Mouse (Mus musculus): ENCODE results near the gene Zfp937.
"Not testable (repeated sequence)": the region's sequence is repeated elsewhere in the genome, so short reads cannot be mapped to it uniquely, and the experiment has no call there.

Zfp937 gene

DNA sequence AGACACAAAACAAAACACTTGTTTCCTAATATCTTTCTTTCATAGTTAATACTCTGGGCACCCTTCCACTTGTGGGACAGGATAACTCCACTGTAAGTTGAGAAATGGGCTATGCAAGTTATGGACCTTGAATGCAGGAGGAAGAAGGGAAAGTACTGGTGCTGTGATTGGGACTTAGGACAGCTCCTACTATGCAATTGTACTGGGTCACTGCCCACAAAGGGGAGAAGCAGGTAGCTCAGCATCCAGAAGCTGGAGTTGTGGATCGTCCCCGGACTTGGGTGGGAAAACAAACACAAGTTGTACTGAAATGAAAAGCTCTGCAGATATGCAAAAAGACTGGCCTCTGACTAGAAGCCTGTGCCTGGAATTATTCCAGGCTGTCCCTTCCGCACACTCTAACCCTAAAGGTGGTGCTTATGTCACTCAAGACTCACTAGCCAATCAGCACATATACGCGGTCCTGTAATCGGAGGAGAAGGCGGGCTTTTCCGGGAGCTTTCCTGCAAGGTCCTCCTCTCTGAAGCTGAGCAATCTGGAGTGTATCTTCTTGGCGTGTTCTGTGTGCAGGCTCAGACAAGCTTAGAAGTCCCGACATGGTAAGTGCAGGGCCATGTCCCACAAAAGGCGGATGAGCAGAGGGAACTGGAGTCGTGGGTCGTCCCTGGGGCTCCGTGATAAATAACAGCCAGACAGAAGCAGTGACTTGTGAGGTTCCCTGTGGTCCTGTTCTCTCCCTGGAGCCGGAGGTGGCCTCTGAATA is at the start of gene Zfp937:
Gene Zfp937, plus strand, starts transcription at position 474 of the 763 bp plus-strand sequence.
- DNase-seq (ENCODE audit: low spot score in 2 of 2): peak; percentile 73 to 90

DNA sequence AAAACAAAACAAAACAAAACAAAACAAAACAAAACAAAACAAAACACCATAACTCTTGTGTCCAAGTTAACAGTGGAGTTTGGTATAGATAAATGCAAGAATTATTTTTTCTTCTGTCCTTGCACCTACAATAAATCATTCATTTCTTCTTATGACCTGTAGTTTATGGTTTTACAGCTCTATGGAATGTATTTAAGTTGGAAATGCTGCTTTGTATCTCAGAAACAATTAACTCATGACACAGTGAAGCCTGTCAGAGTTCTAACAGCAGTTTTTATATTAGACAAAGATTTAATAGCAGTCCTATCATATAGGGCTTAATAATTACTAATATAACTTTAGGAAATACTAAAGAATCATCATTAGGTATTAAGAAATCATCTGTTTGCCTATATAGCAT is 44.0 kb upstream of the Zfp937 start:
- DNase-seq (ENCODE audit: low spot score in 2 of 2): no peak

DNA sequence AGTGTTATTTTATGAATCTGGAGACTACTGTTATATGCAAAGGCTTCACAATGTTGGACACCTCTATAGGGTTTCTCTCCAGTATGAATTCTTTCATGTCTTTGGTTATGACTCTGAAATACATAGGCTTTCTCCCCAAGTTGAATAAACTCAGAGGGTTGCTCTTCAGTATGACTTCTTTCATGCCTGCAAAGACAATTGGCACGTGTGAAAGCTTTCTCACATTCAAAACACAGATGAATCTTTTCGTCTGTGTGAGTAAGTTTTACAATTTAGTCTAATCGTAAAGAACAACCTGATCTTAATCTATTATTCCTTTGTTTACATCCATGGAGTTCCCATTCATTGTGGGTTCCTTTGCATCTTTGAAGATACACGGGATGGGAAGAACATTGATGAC is 38.3 kb upstream of the Zfp937 start, which contains the start of gene Gm10770:
Gene Gm10770, minus strand, starts transcription at position 101 of the 400 bp plus-strand sequence.
- DNase-seq (ENCODE audit: low spot score in 2 of 2): not testable (repeated sequence)

DNA sequence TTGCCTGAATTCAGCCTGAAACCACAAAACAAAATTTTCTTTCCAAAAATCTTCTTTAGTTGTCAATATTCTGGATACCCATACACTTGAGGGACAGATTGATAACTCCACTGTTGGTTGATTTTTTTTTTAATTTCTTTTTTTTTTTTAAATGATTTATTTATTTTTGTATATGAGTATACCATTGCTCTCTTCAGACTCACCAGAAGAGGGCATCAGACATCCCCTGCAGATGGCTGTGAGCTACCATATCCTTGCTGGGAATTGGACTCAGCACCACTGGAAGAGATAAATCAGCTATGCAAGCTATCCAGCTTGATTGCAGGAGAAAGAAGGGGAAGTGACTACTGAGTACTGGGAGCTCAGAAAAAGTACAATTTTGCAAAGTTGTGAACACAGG is 36.8 kb upstream of the Zfp937 start:
- DNase-seq (ENCODE audit: low spot score in 2 of 2): not testable (repeated sequence)

DNA sequence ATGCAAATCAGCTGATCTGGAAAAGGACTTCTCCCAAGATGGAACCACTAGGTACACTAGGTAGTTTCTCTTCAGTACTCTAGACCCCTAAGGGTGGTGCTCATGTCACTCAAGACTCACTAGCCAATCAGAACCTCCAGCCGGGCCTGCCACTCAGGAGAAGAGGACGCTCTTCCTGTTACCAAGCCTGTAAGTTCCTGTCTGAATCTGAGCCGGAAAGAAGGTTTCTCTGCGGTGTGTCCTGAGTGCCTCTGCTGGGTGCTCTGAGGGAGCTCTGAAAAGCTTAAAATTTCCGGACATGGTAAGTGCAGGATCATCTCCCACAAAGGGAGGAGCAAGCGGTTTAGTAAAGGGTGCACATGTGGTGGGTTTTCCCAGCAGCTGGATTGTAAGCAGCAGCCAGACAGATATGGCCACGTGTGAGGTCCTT is 36.3 kb upstream of the Zfp937 start, which contains the start of gene Gm14139:
Gene Gm14139, plus strand, starts transcription at position 186 of the 430 bp plus-strand sequence.
- DNase-seq (ENCODE audit: low spot score in 2 of 2): not testable (repeated sequence)

DNA sequence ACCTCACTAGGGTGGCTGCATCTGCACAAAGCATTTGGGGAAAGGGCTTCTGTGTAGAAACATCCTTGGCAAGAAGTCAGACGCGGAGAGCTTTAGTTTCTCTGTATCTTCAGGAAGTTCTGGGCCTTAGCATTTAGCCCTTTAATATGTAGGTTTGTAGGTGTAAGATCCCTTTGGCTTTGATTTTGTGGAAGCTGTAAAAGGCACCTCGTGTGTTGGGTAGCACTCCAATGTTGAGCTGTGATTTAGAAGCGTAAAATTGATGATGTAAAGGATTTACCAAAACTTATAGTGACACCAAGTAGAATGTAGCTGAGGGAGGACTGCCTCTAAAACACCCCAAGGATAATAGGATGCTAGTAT is 471 bp downstream of the Zfp937 start:
- not testable (repeated sequence) for DNase-seq (ENCODE audit: low spot score in 2 of 2)

DNA sequence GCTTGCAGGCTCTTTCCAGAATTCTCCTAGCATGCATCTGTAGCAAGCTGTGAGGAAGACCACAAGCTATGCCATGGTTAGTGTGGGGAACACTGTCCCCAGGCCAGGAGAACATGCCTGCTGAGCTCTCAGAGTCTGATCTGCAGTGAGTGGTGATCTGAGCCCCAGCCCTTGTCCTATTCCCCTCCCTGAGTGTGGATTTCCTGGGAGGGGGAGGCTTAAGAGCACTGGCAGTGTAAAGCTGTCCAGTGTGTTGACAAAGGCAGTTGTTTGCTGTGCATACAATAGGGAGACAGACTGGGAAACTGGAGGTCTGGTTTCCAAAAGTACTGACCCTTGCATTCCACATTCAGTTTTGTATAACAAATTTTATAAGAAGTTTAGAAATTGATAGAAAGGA is 5.4 kb downstream of the Zfp937 start:
- DNase-seq (ENCODE audit: low spot score in 2 of 2): not testable (repeated sequence)

DNA sequence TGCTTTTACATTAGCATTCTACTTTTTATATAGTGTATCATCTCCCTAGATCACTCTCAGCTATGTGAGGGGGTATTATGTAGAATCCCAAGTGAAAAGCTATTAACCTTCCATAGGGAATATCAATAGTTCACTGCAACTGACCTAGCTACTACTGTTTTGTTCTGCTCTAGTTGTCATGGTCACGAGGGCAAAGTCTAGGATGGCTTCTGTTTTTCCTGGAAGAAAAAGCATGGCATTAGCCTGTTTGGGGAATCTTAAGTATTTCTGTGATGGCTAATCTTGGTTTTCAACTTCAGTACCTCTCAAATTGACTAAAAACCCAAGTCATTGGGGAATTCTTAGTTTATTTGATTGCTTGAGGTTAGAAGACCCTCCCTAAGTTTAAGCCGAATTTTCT is 25.3 kb downstream of the Zfp937 start:
- no peak for DNase-seq (ENCODE audit: low spot score in 2 of 2)

DNA sequence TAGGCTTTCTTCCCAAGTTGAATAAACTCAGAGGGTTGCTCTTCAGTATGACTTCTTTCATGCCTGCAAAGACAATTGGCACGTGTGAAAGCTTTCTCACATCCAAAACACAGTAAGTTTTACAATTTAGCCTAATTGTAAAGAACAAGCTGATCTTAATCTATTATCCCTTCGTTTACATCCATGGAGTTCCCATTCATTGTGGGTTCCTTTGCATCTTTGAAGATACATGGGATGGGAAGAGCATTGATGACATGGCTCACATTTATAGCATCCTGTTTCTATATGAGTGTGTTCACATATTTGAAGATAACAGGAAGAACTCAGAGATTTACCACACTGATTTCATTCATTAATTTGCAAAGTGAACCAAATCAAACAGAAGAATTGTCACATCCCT is 37.6 kb downstream of the Zfp937 start, which contains the start of gene Gm21994:
Gene Gm21994, minus strand, starts transcription at position 101 of the 400 bp plus-strand sequence.
- DNase-seq (ENCODE audit: low spot score in 2 of 2): not testable (repeated sequence)

DNA sequence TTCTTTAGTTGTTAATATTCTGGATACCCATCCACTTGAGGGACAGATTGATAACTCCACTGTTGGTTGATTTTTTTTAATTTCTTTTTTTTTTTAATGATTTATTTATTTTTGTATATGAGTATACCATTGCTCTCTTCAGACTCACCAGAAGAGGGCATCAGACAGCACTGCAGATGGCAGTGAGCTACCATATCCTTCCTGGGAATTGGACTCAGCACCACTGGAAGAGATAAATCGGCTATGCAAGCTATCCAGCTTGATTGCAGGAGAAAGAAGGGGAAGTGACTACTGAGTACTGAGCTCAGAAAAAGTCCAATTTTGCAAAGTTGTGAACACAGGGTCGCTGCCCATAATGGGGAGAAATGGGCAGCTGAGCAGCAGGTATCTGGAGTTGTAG is 39.0 kb downstream of the Zfp937 start:
- DNase-seq (ENCODE audit: low spot score in 2 of 2): not testable (repeated sequence)

DNA sequence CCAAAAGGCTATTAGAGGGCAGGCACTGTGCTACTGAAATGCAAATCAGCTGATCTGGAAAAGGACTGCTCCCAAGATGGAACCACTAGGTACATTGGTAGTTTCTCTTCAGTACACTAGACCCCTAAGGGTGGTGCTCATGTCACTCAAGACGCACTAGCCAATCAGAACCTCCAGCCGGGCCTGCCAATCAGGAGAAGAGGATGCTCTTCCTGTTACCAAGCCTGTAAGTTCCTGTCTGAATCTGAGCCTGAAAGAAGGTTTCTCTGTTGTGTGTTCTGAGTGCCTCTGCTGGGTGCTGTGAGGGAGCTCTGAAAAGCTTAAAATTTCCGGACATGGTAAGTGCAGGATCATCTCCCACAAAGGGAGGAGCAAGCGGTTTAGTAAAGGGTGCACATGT is 39.4 kb downstream of the Zfp937 start, which contains the start of gene Gm14124:
Gene Gm14124, plus strand, starts transcription at position 227 of the 400 bp plus-strand sequence.
- DNase-seq (ENCODE audit: low spot score in 2 of 2): not testable (repeated sequence)

Data from frontal cortex, postnatal 36 days (tissue).